Mouse (Mus musculus) frontal cortex, adult (tissue): ENCODE results near the gene Rnf144a.
A peak's percentile ranks its signal among the peaks of the same experiment; 100 is the strongest.

Experiments
- ATAC-seq: cut with Nextera tagmentation; 2 replicates; pipeline ENCODE4 v1.9.2; 2017; ENCODE audit warnings: mild to moderate bottlenecking, moderate library complexity, mixed read lengths; ENCODE audit not compliant: low TSS enrichment

Rnf144a gene

DNA sequence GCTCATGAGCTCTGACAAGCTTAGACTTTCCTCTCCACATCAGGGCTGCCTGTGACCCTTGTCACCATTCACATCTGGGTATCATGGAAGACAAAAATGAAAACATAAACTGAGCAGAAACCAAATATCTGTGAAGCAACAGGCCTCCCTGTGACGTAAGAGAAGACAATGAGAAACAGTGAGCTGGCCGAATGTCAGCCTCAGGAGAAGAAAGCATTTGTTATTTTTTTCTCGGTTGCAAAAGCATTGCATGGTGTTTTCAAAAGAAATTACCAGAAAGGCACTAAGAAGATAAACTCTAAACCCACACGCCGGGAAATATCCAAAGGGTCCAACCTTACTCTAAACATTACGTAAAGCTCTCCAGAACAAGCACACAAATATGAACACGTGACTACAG lies 41.3 kb downstream of the Rnf144a start:
- ATAC-seq, result no peak

DNA sequence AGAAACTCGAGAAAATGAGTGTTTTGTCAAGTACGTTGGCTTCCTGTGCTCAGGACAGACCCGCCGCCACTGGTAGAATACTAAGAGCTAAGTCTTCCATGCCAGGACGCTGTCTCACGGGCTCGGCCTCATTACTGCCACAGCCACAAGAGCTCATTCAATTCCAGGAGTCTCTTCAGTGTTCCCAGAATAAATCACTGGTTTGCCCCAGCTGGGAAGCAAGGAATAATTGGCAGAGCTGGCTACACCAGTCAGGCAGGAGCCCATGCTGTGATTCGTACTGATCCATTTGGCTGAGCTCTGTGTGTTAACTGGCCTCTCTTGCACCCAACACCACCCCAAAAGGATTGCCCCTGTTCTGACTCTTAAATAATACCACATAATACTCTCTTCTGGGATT lies 45.0 kb downstream of the Rnf144a start:
- peak; percentile 74 for ATAC-seq

DNA sequence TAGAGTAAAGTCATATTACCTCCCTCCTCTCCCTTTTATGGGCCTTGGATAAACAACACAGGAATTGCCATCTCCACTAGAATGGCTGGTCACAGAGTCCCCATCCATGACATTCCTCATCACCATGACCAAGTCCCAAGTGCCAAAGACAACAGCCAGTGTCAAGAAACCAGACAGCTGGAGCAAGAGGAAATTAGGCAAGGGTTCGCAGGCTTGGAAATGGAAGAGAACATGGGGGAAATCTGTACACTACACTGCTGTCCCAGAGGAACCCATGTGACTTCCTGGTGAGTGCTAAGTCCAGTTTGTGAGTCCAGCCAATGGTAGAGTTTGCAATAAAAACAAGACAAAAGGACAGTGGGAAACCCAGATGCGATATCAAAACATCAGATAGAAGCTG lies 47.7 kb downstream of the Rnf144a start:
- no peak for ATAC-seq

DNA sequence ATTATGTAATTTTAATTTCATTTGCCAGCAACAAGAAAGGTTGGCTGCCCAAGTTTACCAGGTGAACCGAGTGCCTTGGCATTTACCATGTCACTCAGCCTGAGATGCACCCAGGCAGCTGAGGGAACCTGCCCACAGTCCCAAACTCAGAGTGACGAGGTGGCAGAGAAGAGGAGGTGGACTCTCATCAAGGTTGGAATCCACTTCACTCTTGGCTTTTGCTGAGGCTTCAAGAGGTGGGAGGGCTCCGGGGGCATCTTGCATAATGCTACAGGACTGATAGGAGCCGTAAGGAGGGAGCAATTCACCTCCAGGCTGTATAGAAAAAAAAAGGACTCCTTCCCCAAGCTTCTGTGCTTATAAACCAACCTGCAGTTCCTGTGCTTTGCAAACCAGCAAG lies 48.7 kb downstream of the Rnf144a start:
- no peak for ATAC-seq

GRCm38 (mm10) chr12:26365531-26366315 lies 49.3 kb downstream of the Rnf144a start:
- ATAC-seq, result peak; percentile 39; the same call in 1 of the 2 replicates

DNA sequence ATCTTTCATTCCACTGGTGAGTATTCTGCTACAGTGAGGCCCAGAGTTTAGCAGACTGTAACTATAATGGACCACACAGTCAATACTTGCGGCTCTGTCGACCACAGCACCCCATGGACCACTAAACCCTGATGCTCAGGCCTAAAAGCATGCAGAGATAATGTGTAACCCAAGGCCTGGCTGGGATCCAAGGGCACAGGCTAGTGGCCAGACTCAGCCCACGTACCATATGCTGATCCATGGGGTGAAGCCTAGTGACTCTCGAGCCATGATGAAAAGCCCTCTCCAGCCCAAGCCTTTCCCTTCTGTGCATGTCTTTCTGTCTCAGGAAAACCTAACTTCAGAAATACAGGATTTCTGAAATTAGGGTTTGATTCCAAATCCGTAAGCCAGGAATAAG lies 50.2 kb downstream of the Rnf144a start:
- no peak for ATAC-seq

GRCm38 (mm10) chr12:26360946-26361523 lies 54.0 kb downstream of the Rnf144a start:
- ATAC-seq, result no peak

- no peak for ATAC-seq
These were observed 55.2 kb downstream of the Rnf144a start for GRCm38 (mm10) chr12:26359817-26360216.

- no peak for ATAC-seq
These were observed 55.8 kb downstream of the Rnf144a start for GRCm38 (mm10) chr12:26359241-26359640.

GRCm38 (mm10) chr12:26357246-26357645 lies 57.8 kb downstream of the Rnf144a start:
- no peak for ATAC-seq

GRCm38 (mm10) chr12:26356191-26356590 lies 58.9 kb downstream of the Rnf144a start:
- ATAC-seq, result no peak

DNA sequence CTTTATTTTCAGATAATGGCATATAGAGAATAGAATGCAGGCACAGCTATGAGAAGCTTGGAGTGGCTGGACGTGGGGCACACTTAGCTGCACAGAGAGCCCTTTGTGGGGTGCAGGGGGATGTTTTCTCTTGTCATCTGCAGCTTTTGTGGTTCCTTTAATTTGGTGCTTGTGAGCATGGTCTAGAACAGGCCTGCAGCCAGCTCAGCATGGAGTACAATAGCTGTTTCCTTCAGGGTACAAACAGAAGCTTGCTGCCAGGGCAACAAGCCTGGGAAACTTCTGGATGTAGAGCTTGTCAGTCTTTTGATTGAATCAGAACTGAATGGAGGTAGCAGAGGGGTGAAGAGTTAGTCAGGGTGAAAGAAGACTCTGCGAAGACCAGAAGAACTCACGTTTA lies 63.7 kb downstream of the Rnf144a start:
- ATAC-seq, result peak; percentile 64; the same call in 1 of the 2 replicates

GRCm38 (mm10) chr12:26344408-26344807 lies 70.6 kb downstream of the Rnf144a start:
- ATAC-seq, result no peak

GRCm38 (mm10) chr12:26343131-26343530 lies 71.9 kb downstream of the Rnf144a start:
- ATAC-seq, result no peak

DNA sequence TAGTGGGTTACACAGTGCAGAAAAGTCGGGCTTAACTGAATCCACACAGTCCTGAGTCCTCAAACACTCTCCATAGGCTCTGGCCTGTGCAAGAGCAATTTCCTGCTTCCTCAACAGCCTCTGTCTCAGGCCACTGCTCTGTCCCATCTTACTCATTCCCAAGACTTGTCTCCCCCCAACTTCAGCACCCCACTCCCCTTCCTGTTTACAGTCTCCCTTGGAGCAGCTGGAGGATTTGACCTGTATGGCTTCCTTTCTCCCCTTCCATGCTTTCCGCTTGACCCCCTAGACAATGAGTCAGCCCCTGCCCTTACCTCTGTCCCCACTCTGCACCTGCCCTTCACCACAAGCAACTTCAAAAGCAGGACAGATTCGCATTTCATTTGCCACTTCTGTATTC lies 72.4 kb downstream of the Rnf144a start:
- ATAC-seq, result no peak

DNA sequence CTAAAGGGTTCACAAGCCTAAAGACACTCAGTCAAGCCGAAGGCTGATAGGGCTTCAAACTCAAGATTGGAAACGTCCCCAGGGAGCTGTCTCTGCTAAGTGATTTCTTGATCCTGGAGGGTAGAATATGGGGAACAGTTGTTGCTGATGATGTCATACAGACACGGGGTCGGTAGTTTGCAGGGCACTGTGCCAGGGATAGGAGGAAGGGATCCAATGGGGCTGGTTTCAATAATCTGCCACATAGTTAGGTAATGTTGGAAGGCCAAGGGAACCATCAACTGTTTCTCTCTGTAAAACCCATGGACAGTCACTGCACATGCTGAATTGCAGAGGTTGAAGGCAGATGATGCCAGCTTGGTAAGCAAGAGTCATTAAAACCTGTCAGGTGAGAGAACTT lies 73.0 kb downstream of the Rnf144a start:
- ATAC-seq, result no peak

DNA sequence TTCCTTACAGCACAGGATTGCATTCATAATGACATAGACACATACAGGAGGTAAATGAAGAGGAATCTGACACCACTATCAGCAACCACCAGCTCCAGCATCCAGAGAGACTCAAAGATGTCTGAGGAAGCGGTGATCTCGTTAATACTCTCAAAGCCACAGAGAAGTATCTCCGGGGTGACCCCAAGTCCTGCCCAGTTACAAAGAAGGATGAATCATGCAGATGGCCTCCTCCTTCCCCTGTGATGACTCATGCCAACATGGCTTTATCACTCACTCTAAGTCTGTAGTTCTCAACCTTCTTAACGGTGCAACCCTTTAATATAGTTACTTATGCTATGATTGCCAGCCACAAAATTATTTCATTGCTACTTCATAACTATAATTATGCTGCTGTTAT lies 74.4 kb downstream of the Rnf144a start:
- ATAC-seq, result no peak

DNA sequence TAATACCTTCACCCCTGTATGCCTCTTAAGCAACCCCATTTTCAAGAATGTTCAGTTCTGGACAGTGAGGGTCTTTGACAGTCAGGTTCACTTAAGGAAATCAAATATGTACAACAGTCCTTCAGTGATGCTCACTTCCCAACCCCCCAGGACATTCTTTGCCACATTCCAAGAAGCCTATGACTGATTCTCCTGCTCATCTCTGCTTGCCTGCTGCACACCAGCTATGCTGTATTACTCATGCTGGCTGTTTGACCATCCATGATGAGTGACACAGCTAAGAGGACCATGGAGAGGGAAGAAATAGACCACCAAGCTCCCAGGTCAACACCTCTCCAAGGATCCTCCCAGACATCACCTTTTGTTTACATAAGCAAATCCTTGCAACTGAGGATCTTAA lies 75.2 kb downstream of the Rnf144a start:
- no peak for ATAC-seq

DNA sequence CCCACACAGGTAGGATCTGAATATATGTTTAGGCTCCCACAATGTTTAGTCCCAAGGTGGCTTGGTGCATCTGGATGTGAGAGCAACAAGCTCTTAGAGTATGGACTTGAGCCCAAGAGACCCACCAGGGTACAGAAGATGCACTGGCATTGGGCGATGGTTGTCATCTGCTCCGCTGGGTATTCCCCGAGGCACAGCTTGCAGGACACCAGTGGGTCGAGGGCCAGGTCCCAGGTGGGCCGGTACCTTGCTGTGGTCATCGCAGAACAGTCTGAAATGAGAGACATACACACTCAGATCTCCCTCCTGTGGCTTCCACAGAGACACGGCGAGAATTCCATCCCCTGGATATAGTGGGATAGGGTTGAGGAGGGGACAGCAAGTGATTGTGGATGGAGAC lies 75.9 kb downstream of the Rnf144a start:
- no peak for ATAC-seq

DNA sequence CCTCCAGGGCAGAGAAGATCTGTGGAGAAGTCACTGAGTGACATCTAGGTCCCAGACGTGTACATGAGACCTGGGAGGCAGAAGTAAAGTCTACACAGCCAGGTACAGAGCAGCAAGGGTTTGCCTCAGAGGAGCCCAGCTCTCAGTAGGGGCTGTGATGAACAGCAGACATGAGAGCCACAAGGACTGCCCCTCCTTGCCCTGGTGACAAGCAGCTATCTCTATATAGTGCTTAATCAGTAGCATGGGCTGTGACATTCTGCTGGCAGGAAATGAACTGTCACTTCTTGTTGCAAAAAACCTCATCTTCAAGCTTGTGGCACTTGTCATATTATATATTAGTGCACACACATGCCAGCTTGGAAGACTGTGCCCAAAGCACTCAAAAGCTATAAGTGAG lies 81.4 kb downstream of the Rnf144a start:
- no peak for ATAC-seq

GRCm38 (mm10) chr12:26331048-26331447 lies 84.0 kb downstream of the Rnf144a start:
- peak; percentile 86 for ATAC-seq

DNA sequence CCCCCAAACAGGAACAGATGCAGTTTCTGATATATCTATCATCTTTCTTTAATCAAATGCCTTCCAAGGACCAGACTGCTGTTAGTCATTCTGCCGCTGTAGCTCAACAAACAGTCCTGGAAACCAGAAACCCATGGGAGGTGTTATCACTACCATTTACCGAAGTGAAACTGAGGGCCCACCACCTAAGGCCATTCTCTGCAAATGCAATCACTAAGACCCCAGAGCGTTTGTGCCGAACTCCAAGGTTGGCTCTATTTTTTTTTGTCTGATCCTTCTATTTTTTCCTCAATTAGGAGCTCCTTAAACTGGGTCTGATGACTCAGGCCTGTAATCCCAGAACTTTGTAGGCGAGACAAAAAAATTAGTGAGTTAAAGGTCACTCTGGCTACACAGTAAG lies 85.3 kb downstream of the Rnf144a start:
- no peak for ATAC-seq

GRCm38 (mm10) chr12:26329031-26329675 lies 85.9 kb downstream of the Rnf144a start:
- no peak for ATAC-seq
